Mouse (Mus musculus) limb, embryonic 14.5 days (tissue): ENCODE measurements at regions not wholly inside any gene's neighbourhood (a gene's known extent, or its start where the extent isn't known, plus 50 kb on each side); places are given as distances from the start of the nearest gene placed in this dataset.
A peak's percentile ranks its signal among the peaks of the same experiment; 100 is the strongest.

Experiments
- ATAC-seq: fragments of 200-750 bp; cut with Nextera tagmentation; 2 replicates; pipeline ENCODE4 v1.8.0; 2017; ENCODE audit warnings: low read depth, moderate number of reproducible peaks, moderate TSS enrichment; ENCODE audit not compliant: low FRiP score
- DNase-seq: peaks from one replicate; pipeline ENCODE4 v3.0.0-alpha.2; 2015; ENCODE audit warnings: low spot score
- H3K27ac ChIP-seq: fragments of 300-500 bp; sonication (generic); replicated peaks from 2 replicates; pipeline ENCODE4 v1.5.1; 2014; ENCODE audit warnings: low read depth, mild to moderate bottlenecking, low read length, moderate library complexity, mixed read lengths
- H3K27me3 ChIP-seq: fragments of 300-500 bp; sonication (generic); 2 replicates; pipeline ENCODE4 v1.6.1; 2014; ENCODE audit warnings: low read length, mixed read lengths; ENCODE audit not compliant: control insufficient read depth, insufficient read depth
- H3K36me3 ChIP-seq: fragments of 300-500 bp; sonication (generic); 2 replicates; pipeline ENCODE4 v1.6.1; 2014; ENCODE audit warnings: mild to moderate bottlenecking, low read length, moderate library complexity, mixed read lengths; ENCODE audit not compliant: control insufficient read depth, insufficient read depth
- H3K4me1 ChIP-seq: fragments of 300-500 bp; sonication (generic); 2 replicates; pipeline ENCODE4 v1.6.1; 2014; ENCODE audit warnings: antibody characterized with exemption, low read length, mixed read lengths; ENCODE audit not compliant: control insufficient read depth, insufficient read depth
- H3K4me2 ChIP-seq: fragments of 300-500 bp; sonication (generic); replicated peaks from 2 replicates; pipeline ENCODE4 v1.6.1; 2014; ENCODE audit warnings: low read depth, mild to moderate bottlenecking, low read length, moderate library complexity; ENCODE audit not compliant: severe bottlenecking
- H3K4me3 ChIP-seq: fragments of 300-500 bp; sonication (generic); replicated peaks from 2 replicates; pipeline ENCODE4 v1.5.1; 2014; ENCODE audit warnings: low read length
- H3K9ac ChIP-seq: fragments of 300-500 bp; sonication (generic); 2 replicates; pipeline ENCODE4 v1.6.1; 2014; ENCODE audit warnings: mild to moderate bottlenecking, low read depth, low read length, moderate library complexity; ENCODE audit not compliant: severe bottlenecking
- H3K9me3 ChIP-seq: fragments of 300-500 bp; sonication (generic); 2 replicates; pipeline ENCODE4 v1.6.1; 2016; ENCODE audit warnings: low read length; ENCODE audit not compliant: control insufficient read depth
- POLR2A ChIP-seq: fragments of 200-500 bp; IDR thresholded peaks from 2 replicates; pipeline ENCODE4 v1.8.0; 2012; ENCODE audit warnings: inconsistent platforms, mild to moderate bottlenecking, moderate library complexity, borderline replicate concordance; ENCODE audit not compliant: insufficient read depth, insufficient read length; ENCODE audit errors: extremely low read depth
- WGBS: fragments of 180-500 bp; shearing (Covaris S2); extraction: QIAGEN DNeasy Blood & Tissue Kit; methylation state at CpG from one replicate; pipeline ENCODE4 v1.1.7; 2014; 5-methylcytosine and 5-hydroxymethylcytosine counted together

GRCm38 (mm10) chr14:66561042-66561590 lies 552.1 kb upstream of the Gulo start:
- Histone ChIP-seq H3K36me3 (no peaks in the 10 kb centered on the region), H3K4me2 (no peak overlapping the region), H3K27ac (no peak overlapping the region), H3K27me3 (no peaks in the 10 kb centered on the region), H3K4me3 (no peak overlapping the region), H3K4me1 (no peaks in the 10 kb centered on the region), H3K9ac (no peak overlapping the region), H3K9me3 (no peaks in the 10 kb centered on the region)
- no peak for ATAC-seq
- TF ChIP-seq POLR2A, result no peak
- WGBS, result 84% methylated on average over 5 of the region's 5 CpGs
- no peak for DNase-seq

- DNase-seq (no peak), ATAC-seq (no peak)
- Histone ChIP-seq H3K4me1 (no peaks in the 10 kb centered on the region), H3K27me3 (no peaks in the 10 kb centered on the region), H3K9ac (no peak overlapping the region), H3K27ac (no peak overlapping the region), H3K9me3 (no peaks in the 10 kb centered on the region), H3K36me3 (no peaks in the 10 kb centered on the region), H3K4me3 (no peak overlapping the region), H3K4me2 (no peak overlapping the region)
- no peak for TF ChIP-seq POLR2A
- 87% methylated on average over 5 of the region's 5 CpGs for WGBS
Measured at GRCm38 (mm10) chr14:66558393-66558792, 549.4 kb upstream of the Gulo start.

GRCm38 (mm10) chr14:66557631-66558030 lies 548.6 kb upstream of the Gulo start:
- ATAC-seq, result no peak
- H3K4me3 ChIP-seq, result no peak overlapping the region
- no peaks in the 10 kb centered on the region for H3K36me3 ChIP-seq
- no peaks in the 10 kb centered on the region for H3K9me3 ChIP-seq
- H3K27me3 ChIP-seq, result no peaks in the 10 kb centered on the region
- no peak overlapping the region for H3K27ac ChIP-seq
- no peak overlapping the region for H3K4me2 ChIP-seq
- no peak for TF ChIP-seq POLR2A
- H3K4me1 ChIP-seq, result no peaks in the 10 kb centered on the region
- peak; percentile 13 for DNase-seq
- 63% methylated on average over 8 of the region's 8 CpGs for WGBS
- H3K9ac ChIP-seq, result no peak overlapping the region

GRCm38 (mm10) chr14:66538498-66538897 lies 529.5 kb upstream of the Gulo start:
- Histone ChIP-seq H3K4me1 (no peaks in the 10 kb centered on the region), H3K27me3 (no peaks in the 10 kb centered on the region), H3K36me3 (no peaks in the 10 kb centered on the region), H3K9ac (no peak overlapping the region), H3K4me2 (no peak overlapping the region), H3K9me3 (no peaks in the 10 kb centered on the region), H3K4me3 (no peak overlapping the region), H3K27ac (no peak overlapping the region)
- TF ChIP-seq POLR2A, result no peak
- 86% methylated on average over 6 of the region's 6 CpGs for WGBS
- DNase-seq, result no peak
- ATAC-seq, result no peak

- Histone ChIP-seq H3K27ac (no peak overlapping the region), H3K4me3 (no peak overlapping the region), H3K9me3 (no peaks in the 10 kb centered on the region), H3K4me2 (no peak overlapping the region), H3K4me1 (no peaks in the 10 kb centered on the region), H3K36me3 (no peaks in the 10 kb centered on the region), H3K9ac (no peak overlapping the region), H3K27me3 (no peaks in the 10 kb centered on the region)
- WGBS, result 48% methylated on average over 1 of the region's 1 CpGs
- no peak for ATAC-seq
- TF ChIP-seq POLR2A, result no peak
- peak; percentile 11 for DNase-seq
Measured at GRCm38 (mm10) chr14:66534671-66535070, 525.7 kb upstream of the Gulo start.

GRCm38 (mm10) chr14:66528135-66528534 lies 519.1 kb upstream of the Gulo start:
- H3K9me3 ChIP-seq, result no peaks in the 10 kb centered on the region
- ATAC-seq (no peak), DNase-seq (peak; percentile 65)
- no peak overlapping the region for H3K4me3 ChIP-seq
- no peak for TF ChIP-seq POLR2A
- no peak overlapping the region for H3K4me2 ChIP-seq
- no peak overlapping the region for H3K27ac ChIP-seq
- H3K9ac ChIP-seq, result no peak overlapping the region
- no peaks in the 10 kb centered on the region for H3K36me3 ChIP-seq
- H3K4me1 ChIP-seq, result no peaks in the 10 kb centered on the region
- 26% methylated on average over 5 of the region's 5 CpGs for WGBS
- no peaks in the 10 kb centered on the region for H3K27me3 ChIP-seq
